Comparison of ENCODE assay signal across 19 mouse cellular contexts in genomic region chr2:19685489-19686147, GRCm38 (mm10). TPM values are rescaled to one million over a fixed set of nuclear protein-coding genes. Genes with fewer than 3 reads are reported as not detected.
DNase-seq lines count a peak whose midpoint lies in the region; ATAC-seq and TF ChIP-seq lines count a peak whose summit lies in the region.
"Had no signal": no experiment of that assay in that cellular context is flagged by ENCODE, and none has a peak within 500 bp of the region (broad histone marks: within the 10 kb centered on the region; RNA-seq: fewer than 3 reads in every experiment).

No protein-coding gene starts in this region.

- intact Hi-C loops in left cerebral cortex, postnatal 25 days (cut with DNase I): no loop called here

- H3K27ac ChIP-seq in limb, embryonic 13.5 days: no peak overlapping the region
- H3K27ac ChIP-seq: embryonic facial prominence, embryonic 12.5 days; forebrain, embryonic 12.5 days; kidney, embryonic 15.5 days; liver, embryonic 13.5 days had no signal

- peaks cover 13% of the 10 kb centered on the region for H3K4me1 ChIP-seq in limb, embryonic 13.5 days
- H3K4me1 ChIP-seq: forebrain, embryonic 12.5 days; megakaryocyte, embryonic 14.5 days had no signal

- TF ChIP-seq CTCF in brain, embryonic 14.5 days (IDR thresholded peaks at IDR 0.05; ENCODE audit: borderline replicate concordance, extremely low read depth, insufficient read depth, insufficient read length): no peak

- peak overlapping the region; percentile 23 for H3K4me2 ChIP-seq in limb, embryonic 13.5 days (replicated peaks)
- H3K4me2 ChIP-seq: embryonic facial prominence, embryonic 12.5 days; forebrain, embryonic 12.5 days; heart, embryonic 12.5 days; kidney, embryonic 15.5 days; liver, embryonic 13.5 days had no signal

- peak; percentile 89 for DNase-seq in heart, adult 11 months
- no peak for DNase-seq in heart, adult 8-10 months (ENCODE audit: low spot score)
- DNase-seq in 3T3-L1 (ENCODE audit: low read depth, low spot score): peak; percentile 40
- DNase-seq in brain, embryonic 14.5 days (ENCODE audit: low read depth): peak; percentile 35
- no peak for DNase-seq in left cerebral cortex, postnatal 25 days (ENCODE audit: low spot score in 2 of 2)
- DNase-seq: adrenal gland, postnatal 36 days; cerebellum, adult 9-11 months; heart, postnatal 4 days; liver, embryonic 13.5 days; right cerebral cortex, postnatal 4 days; thymus, adult 2 months had no signal

- no peak overlapping the region for H3K4me3 ChIP-seq in limb, embryonic 13.5 days
- H3K4me3 ChIP-seq: embryonic facial prominence, embryonic 12.5 days; forebrain, embryonic 12.5 days; heart, embryonic 12.5 days; kidney, embryonic 15.5 days; liver, embryonic 13.5 days; megakaryocyte, embryonic 14.5 days had no signal

- H3K9me3 ChIP-seq in limb, embryonic 13.5 days: 0 out of 2 replicates have a peak, but pooled peaks cover 3% of the 10 kb centered on the region
- H3K9me3 ChIP-seq: embryonic facial prominence, embryonic 12.5 days; forebrain, embryonic 12.5 days; kidney, embryonic 15.5 days; liver, embryonic 13.5 days; megakaryocyte, embryonic 14.5 days had no signal

- ATAC-seq in limb, embryonic 13.5 days (ENCODE audit: low FRiP score, low read depth): no peak
- no peak for ATAC-seq in CD4-positive, CD25-positive, alpha-beta regulatory T cell, adult 4 months
- ATAC-seq: activated CD4-positive, CD25-positive, alpha-beta regulatory T cell, adult 4 months had no signal

- no peaks in the 10 kb centered on the region for H3K27me3 ChIP-seq in limb, embryonic 13.5 days
- H3K27me3 ChIP-seq: embryonic facial prominence, embryonic 12.5 days; forebrain, embryonic 12.5 days; heart, embryonic 12.5 days; kidney, embryonic 15.5 days; liver, embryonic 13.5 days; megakaryocyte, embryonic 14.5 days had no signal

- H3K36me3 ChIP-seq in limb, embryonic 13.5 days: no peaks in the 10 kb centered on the region
- H3K36me3 ChIP-seq: embryonic facial prominence, embryonic 12.5 days; forebrain, embryonic 12.5 days; heart, embryonic 12.5 days; kidney, embryonic 15.5 days; liver, embryonic 13.5 days had no signal

- TF ChIP-seq POLR2A in brain, embryonic 14.5 days (IDR thresholded peaks at IDR 0.05; ENCODE audit: borderline replicate concordance, extremely low read depth, insufficient read depth, insufficient read length, poor library complexity, severe bottlenecking): no peak

- H3K9ac ChIP-seq in limb, embryonic 13.5 days: no peak overlapping the region
- H3K9ac ChIP-seq: embryonic facial prominence, embryonic 12.5 days; forebrain, embryonic 12.5 days; heart, embryonic 12.5 days; kidney, embryonic 15.5 days; liver, embryonic 13.5 days had no signal

- 41% methylated on average over 14 of the region's 14 CpGs for whole genome bisulfite sequencing in limb, embryonic 13.5 days

RNA-seq across cellular contexts. Expression of gene Otud1, which starts 28.1 kb away (rescaled TPM):
- 10 to 100 TPM; 12.5 to 30.7 (median 21.5) TPM for total RNA-seq in heart, adult 8-10 months (2022)
- polyA plus RNA-seq in brain, embryonic 14.5 days (2012; rRNA removed): 2.2 and 2.5 TPM in 2 replicates
- 0.59 and 0.75 TPM in 2 replicates for polyA plus RNA-seq in limb, embryonic 13.5 days (2015; fragmentation: Nextera tagmentation; extraction: Ambion mirVana)
- 10 to 100 TPM; 26.3 to 30.0 TPM for total RNA-seq in left cerebral cortex, postnatal 25 days (2021)
- polyA plus RNA-seq in CD4-positive, CD25-positive, alpha-beta regulatory T cell, adult 4 months (2017; shearing (Covaris generic)): 1 to 10 TPM; 1.0 to 2.2 TPM

Comparison
In these comparisons a context has a peak if more than half of its experiments do, and no peak if none do; other contexts are left out.
1. DNase-seq: peak in heart, adult 11 months (single experiment), 3T3-L1 (single experiment) and brain, embryonic 14.5 days (single experiment); none in heart, adult 8-10 months (single experiment) and left cerebral cortex, postnatal 25 days (0 of 2).